Mouse (Mus musculus) gastrocnemius, postnatal 36 days (tissue): Measurements from ENCODE around the gene Psma5. TPM values are rescaled to one million over a fixed set of nuclear protein-coding genes. Genes with fewer than 3 reads are reported as not detected.
"Not testable (repeated sequence)": the region's sequence is repeated elsewhere in the genome, so short reads cannot be mapped to it uniquely, and the experiment has no call there.

Experiments used
- DNase-seq, 2 experiments: peaks; one replicate each; pipeline ENCODE4 v3.0.0; 2022
- intact Hi-C: fragments of 180-260 bp; cut with DNase I; formaldehyde crosslinking; loops from one replicate; pipeline ENCODE4 v1.15.1; 2025
- long read RNA-seq, 2 experiments: library from polyadenylated mRNA; stranded (forward); transcript quantifications; one replicate each; pipeline ENCODE4 v2.0.0; 2021
- total RNA-seq, 2 experiments: library from RNA; stranded (reverse); gene quantifications; 2 replicates each; pipeline ENCODE4 v1.2.3; 2021

Gene Psma5
- total RNA-seq: 10 to 100 TPM; 43.6 to 48.1 TPM
- long read RNA-seq, experiment 1, transcript Psma5-201 (9 exons, 1,239 nt): major isoform, 118 of 144 reads
- long read RNA-seq, experiment 1, partial matches to known transcripts: 20 of 144 reads
- long read RNA-seq, experiment 1, other reads (novel, unspliced or antisense): 6 of 144 reads
- long read RNA-seq, experiment 2, transcript Psma5-201 (9 exons, 1,239 nt): major isoform, 124 of 153 reads
- long read RNA-seq, experiment 2, partial matches to known transcripts: 18 of 153 reads
- long read RNA-seq, experiment 2, other reads (novel, unspliced or antisense): 11 of 153 reads

DNA sequence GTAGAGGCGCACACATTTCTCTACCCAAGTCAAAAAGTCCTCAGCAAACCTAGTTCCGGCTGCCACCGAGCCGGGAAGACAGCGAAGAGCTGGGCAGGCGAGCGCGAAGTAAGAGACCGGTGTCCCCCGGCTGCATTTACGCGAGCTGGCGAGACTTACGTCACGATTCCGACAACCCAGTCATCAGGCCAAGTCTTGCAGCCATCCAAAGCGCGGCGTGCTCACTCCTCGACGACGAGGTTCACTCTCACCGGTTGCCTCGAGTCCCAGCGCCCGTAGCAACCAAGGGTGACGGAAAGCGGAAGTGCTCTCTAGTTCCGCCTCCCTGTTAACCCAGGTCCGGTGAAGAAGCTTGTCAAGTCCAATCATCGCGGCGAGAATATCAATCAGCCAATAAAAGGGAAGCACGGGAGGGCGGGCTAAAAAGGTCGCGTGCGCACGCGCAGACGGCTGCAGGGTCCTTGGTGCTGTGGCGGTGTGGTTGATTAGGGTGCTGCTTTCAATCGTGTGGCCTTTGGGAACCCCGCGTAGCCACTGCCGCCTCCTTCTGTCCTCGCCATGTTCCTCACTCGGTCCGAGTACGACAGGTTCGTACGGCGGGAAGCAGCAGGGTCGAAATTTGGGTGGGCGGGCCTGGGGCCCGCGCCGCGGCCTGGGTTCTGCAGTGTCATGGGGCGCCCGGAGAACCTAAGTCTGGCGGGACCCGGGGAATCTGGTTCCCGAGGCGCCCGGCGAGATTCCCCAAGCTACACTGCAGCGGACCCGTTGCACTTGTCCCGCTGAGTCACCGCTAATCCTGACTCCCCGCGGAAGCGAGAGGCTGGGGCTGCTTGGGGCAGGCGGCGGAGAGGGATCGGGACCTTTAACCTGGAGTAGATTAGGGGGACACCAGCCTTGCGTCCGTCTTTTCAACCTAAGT is at the start of gene Psma5:
Gene Psma5 (plus strand): TSS at position 208 of the 919 bp plus-strand sequence.
- intact Hi-C loops: loop anchor here (5.0 kb wide), 1 partner anchor 35 kb away; no protein-coding TSS in a partner anchor
- DNase-seq: peak; percentile 83 to 91

DNA sequence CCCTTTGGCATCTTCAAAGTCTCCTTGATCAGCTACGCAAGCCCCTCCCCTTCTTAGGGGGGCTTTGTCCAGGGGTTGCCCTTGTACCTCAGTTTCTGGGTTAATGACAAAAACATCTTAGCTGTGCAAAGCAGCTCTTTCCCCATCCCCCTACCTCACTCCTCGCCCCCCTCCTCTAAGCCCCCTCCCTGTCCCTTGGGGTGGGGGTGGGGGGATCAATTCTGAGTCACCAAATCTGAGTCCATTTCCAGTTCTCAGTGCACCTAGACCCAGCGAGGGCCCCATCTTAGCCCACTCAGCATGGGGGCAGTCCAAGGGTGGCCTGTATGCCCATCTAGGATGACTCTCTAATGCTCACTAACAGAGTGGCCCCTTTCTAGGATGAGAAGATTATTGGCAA is 47.7 kb upstream of the Psma5 start:
- DNase-seq: no peak
- intact Hi-C loops: no loop called here

DNA sequence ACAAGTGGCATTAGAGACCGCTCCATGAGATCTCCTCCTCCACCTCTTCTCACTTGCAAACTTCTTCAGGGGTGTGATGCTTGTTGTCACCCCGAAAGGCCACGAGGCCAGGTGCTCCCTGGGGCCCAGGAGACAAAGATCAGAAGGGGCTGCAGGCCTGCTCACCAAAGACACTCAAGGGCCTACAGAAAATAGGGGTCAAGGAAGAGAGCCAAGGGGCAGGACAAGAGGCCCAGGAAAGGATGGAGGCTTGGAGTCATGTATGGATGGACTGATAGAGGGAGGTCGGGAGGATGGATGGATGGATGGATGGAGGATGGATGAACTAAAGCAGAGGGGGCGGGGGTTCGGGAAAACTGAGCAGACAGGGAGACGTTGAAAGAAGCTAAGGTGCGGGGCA is 47.2 kb upstream of the Psma5 start:
- DNase-seq: peak in 1 of 2 experiments; percentile 14
- intact Hi-C loops: no loop called here

DNA sequence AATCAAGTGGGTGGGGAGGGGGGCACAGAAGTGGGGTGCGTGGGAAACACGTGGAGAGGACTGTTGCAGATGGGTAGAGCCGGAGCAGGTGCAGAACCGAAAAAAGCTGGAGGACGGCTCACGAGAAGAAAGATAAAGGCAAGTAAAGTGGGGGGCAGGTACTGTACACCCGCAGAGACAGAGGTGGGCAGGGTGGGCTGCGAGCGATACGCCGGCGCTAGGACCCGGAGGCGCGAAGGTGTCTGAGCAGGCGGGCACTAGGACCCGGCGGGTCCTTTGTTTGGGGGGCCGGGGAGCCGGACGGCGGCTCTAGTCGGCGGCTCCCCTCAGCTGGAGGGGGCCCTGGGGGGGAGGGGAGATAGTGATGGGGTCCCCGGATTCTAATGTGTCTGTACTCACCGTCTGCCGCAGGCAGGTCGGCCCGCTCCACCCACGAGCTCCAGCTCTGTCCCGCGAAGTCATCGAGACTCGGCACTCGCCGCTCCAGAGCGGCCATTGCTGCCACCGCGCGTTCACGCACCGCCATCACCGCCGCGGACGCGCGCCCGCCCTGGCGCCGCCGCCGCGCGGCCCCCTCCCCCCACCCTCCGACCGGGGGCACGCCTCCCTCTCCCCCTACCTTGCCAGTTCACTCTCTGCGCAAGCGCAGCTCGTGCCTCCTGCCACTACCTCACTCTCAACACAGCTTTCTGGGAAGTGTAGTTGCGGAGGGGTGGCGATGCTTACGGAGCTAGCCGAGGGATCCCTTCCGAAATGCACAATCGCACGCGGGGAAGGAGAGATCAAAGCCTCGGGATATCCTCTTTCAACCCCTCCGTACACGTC is 46.6 kb upstream of the Psma5 start:
- peak; percentile 89 to 93 for DNase-seq
- intact Hi-C loops: no loop called here

DNA sequence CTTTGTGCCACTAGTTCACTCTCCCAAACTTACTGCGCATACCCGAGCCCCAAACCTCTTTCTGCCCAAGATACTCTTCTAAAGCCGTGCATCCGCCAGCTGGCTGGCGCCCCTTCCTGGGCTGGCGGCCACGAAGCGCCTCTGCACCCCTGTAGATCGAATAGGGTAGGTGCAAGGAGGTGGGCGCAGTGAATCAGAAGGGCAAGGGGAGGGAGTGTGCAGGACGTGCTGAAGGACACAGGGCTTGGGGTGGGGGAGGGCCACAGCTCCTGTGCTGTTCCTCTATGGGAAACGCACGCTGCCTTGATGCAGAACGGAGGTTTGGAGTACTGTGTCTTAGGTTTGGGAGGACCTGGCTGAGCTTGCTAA is 46.0 kb upstream of the Psma5 start, which contains the start of gene Atxn7l2:
Gene Atxn7l2 (minus strand): TSS at position 164 of the 369 bp plus-strand sequence.
- peak in 1 of 2 experiments; percentile 24 for DNase-seq
- intact Hi-C loops: no loop called here

DNA sequence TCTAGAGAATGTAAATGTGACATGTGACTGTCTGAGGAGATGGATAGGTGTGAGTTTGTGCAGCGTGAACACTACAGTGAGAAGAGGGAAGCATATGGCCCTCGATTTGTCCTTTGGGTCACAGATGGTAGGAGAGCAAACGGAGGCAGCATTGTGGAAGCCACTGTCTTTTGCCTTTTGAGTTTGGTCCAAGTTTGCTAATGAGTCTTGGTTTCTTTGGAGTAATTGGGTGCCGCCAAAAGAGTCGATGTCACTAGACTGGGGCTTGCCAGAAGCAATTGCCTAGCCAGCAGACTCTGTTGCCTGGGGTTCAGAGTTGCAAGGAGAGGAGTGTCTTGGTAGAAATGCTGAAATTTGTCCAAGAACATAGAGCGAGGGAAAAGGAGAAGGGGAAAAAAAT is 44.9 kb upstream of the Psma5 start:
- intact Hi-C loops: no loop called here
- DNase-seq: no peak

DNA sequence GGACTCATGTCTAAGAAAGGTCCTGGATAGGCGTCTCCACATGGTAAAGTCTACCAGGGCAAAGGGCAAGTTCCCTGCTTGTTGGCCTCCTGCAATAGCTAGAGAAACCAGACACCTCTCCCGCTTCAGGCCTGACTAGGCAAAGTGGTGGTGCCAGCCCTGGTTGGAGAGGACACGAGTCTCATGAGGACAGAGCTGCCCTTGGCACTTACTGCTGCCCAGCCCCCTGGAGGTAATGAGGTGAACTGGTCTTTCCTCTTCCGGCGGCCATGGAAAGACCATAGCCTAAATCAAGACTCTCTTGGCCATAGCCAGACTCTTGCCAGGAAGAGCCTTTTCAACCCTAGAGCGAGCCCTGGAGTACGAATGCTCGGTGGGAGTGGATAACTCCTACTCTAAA is 44.3 kb upstream of the Psma5 start:
- intact Hi-C loops: no loop called here
- peak; percentile 66 to 71 for DNase-seq

DNA sequence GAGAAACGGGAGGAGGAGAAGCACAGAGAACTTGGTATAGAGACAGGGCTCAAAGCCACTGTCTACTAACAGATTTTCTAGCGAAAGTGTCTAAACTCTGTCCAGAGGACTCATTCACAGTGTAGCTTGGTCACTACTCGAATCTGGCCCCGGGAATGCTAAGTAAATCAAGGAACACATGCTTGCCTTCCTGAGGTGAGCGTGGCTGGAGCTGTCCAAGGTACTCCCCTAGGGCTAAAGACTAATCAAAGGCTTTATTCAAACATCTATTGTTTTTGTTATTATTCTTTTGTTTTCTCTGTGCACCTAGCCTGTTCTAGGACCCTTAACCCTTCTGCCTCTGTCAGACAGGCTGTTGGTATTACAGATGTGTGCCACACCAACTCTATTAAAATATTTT is 42.0 kb upstream of the Psma5 start:
- DNase-seq: no peak
- intact Hi-C loops: no loop called here

DNA sequence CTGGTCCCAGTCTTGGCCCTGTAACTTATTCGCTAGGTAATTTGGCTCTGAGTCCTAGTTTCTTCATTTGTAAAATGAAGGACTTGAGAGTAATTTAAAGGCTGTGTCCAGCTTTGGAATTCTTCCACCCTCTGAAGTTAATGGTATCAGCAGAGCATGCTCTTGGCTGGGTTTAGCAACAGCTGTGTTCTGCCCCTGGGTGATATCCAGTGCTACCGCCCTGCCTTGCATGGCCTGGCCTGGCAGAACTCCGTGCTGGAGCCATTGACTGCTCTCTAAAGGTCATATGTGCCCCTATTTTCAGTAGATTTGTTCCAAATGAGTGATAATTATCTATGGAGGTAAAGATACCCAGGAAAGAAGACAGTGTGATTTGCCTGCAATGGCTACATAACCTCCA is 36.1 kb upstream of the Psma5 start:
- intact Hi-C loops: loop anchor here (5.0 kb wide), 1 partner anchor 37 kb away; the partner anchor contains the start of gene Psma5
- peak in 1 of 2 experiments; percentile 41 for DNase-seq

DNA sequence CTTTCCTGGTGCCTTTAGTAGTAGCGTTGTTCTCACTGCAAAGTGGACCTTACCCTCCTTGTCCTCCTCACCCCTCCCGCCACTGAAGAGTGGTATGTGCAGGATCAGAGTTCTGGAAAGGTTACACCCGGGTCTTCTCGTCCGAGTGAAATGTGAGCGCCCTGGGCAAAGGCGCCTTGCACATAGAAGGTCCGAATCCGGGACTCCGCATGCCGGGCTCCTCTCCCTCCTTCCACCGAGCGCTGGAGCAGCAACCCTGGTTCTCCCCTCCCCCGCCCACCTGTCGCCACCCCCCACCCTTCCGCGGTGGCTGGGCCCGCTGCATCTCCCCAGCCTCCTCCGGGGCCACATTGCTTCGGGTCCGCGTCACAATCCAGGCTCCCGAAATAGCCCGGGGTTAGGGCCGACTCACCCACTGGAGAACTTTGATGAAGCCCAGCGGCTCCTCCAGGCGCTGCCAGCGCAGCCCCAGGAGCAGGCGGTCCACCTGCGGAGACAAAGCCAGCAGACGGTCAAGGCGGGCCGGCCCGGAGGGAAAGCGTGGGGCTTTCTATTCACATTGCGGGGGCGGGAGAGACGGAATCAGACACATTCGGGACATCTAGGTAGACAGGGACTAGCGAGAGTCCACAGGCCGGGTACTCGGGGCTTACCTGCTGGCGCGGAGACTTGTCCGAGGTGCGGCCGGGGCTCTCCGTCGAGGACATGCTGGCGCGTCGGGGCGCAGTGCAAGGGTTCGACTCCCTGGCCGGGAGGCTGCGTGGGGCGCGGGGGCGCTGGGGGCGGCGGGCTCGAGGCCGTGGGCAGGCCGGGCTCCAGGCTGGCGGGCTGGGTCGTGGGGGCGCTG is 30.8 kb upstream of the Psma5 start:
- intact Hi-C loops: no loop called here
- DNase-seq: peak; percentile 55 to 64

DNA sequence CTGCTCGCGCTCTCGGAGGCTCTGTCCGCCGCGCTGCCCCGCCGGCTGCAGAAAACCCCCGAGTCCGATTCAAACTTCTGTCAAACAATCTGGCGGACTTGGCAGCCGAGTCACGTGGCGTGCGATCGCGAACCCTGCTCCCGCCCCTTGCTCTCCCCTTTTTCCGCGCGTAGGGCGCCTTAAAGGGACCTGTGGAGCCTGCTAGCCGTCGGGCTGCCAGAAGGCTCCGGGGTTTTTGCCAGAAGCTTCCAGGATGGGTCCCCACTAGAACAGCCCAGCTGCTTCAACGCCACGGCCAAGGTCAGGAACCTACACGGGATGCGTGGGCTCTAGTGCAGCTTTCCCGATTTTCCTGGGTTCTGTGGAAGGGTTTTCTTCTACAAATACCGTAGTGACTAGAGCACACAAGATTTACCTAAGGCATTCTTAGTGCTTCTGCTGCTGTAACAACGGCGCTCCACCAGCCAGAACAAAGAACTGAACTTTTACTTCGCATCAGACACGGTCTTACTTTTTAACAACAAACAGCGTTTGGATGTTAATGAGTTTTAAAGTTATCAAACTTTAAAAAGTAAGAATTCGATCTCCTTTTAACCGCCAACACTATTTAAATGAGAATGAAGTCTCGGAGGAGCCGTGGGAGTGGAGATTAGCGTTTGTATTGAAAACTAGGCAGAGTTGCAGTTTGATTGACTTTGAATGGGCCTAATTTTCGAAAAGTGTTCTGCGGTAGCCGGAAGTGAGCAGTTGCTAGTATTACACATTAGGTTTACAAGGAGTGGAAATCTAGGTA is 30.0 kb upstream of the Psma5 start, which contains the start of gene Sypl2:
Gene Sypl2 (minus strand): TSS at position 91 of the 793 bp plus-strand sequence.
- peak; percentile 61 to 68 for DNase-seq
- intact Hi-C loops: no loop called here

DNA sequence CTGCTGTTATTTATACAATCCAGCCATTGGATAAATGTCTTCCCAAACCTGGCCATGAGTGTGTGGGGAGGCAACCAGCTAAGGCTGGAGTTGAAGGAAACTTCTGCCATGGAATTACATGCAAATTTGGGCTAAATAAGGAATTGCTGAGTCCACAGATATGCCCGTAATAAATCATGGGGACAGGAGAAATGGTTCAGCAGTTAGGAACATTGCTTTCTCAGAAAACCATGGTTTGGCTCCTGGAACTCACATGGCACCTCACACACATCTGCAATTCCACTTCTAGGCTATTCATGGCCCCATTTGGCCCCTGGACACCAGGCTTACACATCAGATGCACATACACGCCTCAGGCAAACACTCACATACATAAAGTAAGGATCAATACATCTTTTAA is 29.2 kb upstream of the Psma5 start:
- no peak for DNase-seq
- intact Hi-C loops: no loop called here

DNA sequence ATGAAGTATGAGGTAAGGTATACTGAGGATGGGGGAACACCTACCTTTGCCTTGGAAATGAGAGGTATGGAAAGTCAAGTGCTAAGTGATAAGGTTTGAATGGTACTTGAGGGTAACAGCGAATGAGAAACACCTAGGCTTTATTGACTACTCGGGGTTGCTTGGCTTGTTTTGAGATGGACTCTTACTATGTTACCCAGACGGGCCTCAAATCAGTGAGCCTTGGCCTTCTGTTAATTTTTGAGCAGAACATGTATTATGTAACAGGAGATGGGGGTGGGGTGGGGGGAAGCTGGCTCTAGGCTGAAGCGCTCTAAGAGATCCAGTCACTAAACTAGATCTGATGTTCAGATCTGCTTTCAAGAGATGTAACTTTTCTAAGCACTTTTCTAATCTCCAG is 25.1 kb upstream of the Psma5 start:
- intact Hi-C loops: no loop called here
- DNase-seq: no peak

DNA sequence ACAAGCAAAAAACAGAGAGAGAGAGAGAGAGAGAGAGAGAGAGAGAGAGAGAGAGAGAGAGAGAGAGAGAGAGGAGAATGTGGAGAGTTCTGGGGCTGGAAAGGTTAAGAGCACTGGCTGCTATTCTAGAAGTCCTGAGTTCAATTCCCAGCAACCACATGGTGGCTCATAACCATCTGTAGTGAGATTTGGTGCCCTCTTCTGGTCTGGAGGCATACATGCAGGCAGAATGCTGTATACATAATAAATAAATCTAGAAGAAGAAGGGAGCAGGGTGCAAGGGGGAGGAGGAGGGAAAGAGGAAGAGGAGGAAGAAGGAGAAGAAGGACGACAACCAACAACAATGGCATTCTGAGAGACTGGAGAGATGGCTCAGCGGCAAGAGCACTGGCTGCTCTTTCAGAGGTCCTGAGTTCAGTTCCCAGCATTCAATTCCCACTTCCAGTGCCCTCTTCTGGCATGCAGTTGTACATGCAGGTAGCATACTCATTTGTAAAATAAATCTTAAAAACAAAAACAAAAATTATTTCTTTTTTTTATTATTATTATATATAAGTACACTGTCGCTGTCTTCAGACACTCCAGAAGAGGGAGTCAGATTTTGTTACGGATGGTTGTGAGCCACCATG is 19.1 kb upstream of the Psma5 start:
- intact Hi-C loops, DNase-seq: not testable (repeated sequence)

DNA sequence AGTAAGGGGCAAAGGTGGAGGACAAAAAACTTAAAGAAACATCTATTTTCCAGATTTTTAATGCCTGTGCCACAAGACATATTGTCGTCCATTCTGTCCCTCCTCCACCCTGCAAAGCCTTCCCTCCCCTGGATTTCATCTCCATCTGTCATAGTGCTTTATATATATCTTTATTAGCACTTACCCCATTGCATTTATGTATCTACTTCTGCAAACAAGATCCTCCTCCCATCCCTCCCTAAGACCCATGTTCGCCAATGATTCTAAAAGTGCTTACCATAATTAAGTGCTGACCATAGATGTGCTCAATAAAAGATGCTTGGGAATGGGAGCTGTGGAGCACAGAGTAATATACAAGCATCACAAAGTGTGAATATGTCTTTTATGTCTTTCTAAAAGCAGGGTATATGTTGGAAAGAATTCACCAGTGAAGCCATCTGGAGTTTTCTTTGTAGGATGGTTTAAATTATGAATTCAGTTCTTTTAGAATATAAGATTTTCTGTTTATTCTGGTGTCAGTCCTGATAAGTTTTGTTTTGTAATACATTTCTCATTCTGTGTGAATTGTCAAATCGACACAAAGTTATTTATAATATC is 15.4 kb upstream of the Psma5 start:
- intact Hi-C loops: no loop called here
- DNase-seq: no peak

DNA sequence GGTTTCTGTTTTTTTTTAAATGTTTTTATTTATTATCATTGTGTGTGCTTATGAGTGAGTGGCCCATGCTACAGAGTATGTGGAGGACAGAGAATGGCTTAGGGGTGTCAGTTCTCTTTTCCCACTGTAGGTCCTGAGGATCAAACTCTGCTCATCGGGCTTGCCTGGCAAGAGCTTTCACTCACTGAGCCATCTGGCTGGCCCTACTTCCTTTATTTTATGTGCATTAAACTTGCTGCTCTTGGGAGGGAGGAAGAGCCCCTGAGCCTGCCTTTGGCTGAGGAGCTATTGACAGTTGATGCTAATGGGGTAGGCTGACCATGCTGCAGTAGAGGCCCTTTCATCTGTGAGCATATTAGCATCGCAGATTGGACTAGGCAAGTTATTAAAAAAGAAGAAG is 9.9 kb upstream of the Psma5 start:
- intact Hi-C loops: no loop called here
- no peak for DNase-seq

DNA sequence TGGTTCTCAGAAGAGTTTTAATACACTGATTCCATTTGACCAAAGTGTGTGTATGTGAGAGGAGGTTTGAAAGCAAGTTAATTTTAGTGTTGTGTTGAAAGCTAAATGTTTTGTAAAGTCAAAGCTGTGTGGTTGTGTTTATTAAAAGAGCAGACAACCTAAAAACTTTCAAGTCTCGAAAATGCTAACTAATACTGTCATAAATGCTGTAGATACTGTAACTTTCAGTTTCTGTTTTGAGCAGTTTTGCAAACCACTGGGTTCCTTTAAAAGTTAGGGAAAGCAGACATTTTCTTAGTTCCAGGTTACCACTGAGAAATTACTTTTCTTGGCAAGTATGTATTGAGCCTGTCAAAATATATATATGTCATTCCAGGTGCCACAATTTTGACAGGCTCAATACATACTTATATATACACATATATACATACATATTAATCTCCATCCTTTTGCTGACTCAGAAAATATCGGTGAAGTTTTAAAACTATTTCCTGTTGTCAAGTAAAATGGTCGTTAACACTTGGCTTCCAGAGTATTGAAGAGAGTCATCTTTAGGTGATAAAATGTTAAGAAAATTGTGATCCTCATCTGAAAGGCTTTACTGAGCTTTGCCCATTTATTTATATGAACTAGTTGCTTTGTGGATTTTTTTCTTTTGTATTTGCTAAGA is 1.2 kb downstream of the Psma5 start:
- intact Hi-C loops: loop anchor here (5.0 kb wide), 1 partner anchor 36 kb away; no protein-coding TSS in a partner anchor
- no peak for DNase-seq
